Mouse (Mus musculus) thymus, adult 18-20 months (tissue): ENCODE results near the gene Ensa.
"Not testable (repeated sequence)": the region's sequence is repeated elsewhere in the genome, so short reads cannot be mapped to it uniquely, and the experiment has no call there.

ENCODE experiments used
- DNase-seq, 2 experiments: peaks; one replicate each; pipeline ENCODE4 v3.0.0; 2022; ENCODE audit warnings: mixed read lengths in 2 of 2

Gene Ensa

DNA sequence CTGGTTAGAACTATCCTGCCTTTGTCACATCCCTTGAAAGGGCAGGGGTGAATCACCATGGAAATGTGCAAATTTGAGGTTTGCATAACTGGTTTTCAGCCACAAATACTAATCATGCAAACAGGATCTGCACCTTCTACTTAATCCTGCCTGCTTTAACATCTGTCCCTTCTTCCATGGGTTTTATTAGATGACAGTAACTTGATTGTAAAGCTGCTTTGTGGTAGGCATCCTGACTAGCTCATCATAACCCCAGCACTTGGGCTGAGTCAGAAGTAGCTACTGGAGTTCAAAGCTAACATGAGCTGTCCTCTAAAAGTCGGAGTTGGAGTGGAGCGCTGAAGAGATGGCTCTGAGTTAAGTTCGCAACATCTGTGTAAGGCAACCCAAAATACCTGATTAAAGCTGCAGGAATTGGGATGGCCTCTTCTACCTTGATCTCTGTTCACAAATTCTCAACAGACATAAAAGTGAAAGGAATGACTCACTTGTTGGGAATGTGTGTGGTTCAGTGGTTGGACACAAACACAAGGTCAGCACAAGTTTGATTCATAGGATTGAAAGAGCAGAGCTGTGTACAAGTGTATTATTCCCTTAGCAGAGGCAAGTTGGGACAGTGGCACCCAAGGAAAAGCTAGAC, 39.3 kb downstream of the Ensa start:
- DNase-seq, result no peak

DNA sequence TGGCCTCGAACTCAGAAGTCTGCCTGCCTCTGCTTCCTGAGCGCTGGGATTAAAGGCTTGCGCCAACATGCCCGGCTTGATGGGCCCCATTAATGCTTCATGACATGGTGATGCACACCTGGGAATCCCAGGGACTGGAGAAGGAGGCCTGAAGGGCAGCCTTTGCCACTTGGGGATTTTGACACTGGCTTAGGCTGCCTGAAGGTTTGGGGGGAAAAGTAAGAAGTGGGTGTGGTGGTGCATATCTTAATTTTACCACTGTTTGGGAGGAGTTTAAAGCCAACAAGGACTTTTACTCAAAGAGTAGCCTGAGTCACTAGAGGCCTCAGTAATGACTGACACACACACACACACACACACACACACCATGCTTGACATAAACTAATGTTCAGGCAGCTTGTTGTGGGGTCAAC, 40.2 kb downstream of the Ensa start:
- no peak for DNase-seq

DNA sequence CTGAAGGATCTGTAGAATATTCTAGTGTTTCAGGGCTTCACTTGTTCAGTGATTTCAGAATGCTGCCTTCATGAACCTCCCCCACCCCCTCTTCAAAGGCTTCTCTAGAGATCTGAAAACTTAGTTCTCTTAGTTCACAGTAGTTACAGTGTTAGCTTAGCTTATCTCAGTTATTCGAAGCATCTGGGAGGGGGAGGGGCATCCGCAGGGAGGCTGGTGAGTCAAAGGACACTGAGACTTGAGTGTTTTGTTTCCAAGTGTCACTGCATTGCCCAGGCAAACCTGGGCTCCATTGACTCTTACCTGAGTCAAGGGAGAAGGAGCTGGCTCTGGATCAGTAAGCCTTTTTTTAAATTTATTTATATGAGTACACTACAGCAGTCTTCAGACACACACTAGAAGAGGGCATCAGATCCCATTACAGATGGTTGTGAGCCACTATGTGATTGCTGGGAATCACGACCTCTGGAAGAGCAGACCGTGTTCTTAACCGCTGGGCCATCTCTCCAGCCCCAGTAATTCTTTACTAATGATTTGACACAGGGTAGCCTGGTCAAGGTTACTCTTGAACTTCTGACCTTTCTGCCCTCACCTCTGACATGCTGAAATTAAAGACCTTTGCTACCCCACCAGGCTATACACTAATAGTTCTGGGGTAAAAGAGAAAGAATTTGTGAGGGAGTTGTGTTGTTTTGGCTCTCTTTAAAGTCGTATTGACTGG, 41.5 kb downstream of the Ensa start:
- peak; percentile 60 to 79 for DNase-seq

DNA sequence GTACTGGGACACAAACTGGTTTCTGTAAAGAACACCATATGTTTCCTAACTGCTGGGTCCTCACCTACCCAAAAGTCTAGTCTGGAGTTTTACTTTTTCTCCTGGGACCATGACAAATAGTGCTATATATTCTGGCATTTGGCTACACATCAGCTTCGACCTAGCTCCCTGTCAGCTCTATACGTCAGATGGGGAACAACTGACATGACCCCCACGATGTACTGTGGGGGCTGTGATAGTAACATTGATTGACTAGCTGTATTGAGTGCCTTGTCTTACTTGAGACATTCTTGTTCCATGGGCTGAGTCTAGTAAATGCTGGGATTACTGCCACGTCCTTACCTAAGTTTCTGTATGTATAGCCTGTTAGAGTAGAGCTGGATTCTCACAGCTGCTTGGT, 42.7 kb downstream of the Ensa start:
- DNase-seq, result no peak

DNA sequence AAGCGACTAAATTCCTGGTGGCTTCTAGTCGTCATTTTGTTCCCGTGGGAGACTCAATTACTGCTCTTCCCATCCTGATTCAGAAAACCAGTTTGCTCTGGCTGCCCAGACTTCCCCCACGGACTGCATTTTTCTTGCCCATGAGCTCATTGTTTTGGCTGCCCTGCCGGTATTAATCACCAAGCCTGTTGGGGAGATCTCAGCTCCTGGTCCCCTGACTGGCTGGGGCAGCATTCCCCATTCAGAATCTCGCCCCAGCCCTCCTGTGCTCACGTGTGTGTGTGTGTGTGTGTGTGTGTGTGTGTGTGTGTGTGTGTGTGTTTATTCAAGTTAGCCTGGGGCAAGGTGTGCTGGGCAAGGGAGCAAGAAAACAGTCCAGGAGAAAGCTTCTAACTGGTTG, 43.2 kb downstream of the Ensa start:
- DNase-seq, result no peak

DNA sequence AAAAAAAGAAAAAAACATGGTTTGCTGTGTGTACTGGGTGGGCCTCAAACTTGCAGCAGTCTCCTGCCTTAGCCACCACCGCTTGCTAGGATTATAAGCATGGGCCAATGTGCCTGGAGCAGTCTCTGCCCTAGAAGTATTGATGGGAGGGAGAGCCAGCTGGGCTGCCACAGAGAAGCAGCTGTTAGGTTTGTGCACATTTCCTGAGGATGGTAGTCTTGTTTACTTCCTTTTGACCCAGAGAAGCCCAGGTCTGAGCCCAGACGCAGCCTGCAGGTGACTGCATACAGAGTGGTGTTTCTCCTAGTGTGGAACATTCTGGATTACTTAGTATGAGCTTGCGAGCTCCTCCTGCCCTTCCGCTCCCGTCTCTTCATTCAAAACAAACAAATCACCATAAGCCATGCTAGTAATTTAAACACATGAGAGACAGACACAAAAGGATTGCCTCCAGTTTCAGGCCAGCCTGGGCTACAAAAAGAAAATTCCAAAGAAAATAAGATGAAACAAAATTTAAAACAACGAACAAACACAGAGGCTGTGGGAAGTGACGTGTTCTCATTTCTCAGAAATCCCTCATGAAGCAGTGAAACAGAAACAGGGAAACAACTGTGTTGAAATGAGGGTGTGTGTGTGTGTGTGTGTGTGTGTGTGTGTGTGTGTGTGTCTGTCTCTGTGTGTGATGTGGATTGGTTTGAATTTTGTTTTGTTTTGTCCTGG, 44.0 kb downstream of the Ensa start:
- DNase-seq, result peak; percentile 72 to 88

DNA sequence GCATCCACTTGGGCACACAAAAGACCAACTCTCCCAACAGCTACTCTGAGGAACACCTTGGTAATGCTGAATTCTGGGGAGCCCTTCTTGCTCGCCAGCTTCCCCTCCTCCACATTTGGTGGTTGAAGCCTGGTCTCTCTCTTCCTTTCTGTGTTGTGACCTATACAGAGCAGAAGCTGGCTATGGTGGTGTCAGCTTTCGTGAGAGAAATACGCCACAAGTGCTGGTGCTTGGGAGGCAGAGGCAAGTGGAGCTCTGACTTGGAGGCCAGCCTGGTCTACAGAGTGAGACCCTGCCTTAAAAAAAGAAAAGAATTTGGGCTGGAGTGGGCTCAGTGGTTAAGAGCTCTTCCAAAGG, 44.5 kb downstream of the Ensa start:
- no peak for DNase-seq

DNA sequence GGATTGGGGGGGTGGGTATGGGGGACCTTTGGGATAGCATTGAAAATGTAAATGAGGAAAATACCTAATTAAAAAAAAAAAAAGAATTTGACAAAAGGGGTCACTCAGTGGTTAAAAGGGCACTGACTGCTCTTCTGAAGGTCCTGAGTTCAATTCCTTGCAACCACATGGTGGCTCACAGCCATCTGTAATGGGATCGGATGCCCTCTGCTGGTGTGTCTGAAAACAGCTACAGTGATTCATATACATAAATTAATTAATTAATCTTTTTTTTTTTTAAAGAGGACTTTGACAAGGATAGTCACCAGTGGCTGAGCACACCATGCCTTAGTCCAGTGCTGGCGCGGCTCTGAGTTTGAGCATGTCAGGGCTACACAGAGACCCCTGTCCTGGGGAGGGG, 45.6 kb downstream of the Ensa start:
- not testable (repeated sequence) for DNase-seq

DNA sequence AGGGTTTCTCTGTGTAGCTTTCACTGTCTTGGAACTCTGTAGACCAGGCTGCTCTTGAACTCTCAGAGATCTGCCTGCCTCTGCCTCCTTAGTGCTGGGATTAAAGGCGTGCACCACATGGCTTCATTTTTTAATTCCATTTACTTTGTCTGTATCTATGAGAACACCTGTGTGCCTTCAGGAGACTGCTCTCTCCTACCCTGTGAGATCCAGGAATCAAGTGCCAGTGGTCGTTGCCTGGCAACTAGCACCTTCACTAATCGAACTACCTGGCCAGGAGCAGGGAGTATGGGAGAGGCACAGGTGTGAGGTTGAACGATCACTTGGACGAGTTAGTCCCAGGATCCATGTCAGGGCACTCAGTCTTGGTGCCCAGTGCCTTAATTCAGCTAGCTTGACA, 46.4 kb downstream of the Ensa start:
- DNase-seq, result no peak

DNA sequence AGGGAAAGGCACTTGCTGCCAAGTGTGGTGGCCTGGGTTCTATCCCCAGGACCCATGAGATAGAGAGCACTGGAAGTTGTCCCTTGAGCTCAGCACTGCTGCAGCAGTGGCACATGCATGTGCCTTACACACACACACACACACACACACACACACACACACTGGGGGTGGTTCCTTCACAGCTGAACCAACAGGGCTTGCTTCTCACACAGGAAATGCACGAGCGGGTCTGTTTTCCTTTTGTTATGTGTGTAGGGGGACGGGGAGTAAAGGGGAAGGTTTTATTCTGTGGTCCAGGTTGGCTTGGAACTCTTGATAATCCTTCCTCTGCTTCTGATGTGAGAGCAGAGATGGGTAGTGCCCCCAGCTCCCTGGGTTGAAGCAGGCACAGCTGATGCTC, 47.7 kb downstream of the Ensa start:
- DNase-seq, result peak; percentile 59 to 82

DNA sequence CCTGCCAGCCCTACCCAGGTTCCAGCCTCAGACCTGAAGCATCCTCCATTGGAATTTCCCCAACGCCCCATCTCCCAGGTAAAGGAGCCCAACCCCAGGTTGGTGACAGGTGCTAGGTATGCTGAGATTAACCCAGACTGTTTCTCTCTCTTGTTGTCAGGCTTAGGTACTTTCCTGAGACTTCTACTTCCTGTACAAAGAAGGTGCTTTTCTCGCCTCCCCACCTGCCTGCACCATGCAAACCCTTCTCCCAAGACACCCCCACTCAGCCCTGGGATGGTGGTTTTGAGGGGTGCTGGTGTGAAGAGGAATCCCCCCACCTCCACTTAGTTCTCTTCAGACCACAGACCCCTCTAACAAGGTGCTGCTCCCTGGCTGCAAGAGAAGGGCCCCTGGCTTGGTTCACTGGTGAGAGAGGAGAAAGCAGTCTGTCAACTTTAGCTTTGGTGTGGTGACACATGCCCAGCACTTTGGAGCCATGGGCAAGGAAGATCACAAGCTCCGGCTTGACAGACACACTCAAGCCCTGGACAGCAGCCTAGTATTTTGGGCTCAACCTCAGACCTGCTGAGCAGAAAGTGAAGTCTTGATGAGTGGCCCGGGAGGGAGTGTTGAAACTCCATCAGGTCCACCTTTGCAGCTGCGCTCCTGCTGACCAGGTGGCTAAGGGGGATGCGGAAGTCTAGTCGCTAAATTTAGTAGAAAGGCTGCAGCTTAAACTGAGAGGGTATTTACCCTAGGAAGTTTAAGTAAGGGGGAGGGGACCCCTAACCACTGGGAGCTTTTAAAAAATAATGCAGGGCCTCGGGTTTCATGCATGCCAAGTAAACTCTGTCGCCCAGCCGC, 48.3 kb downstream of the Ensa start:
- DNase-seq, result peak; percentile 55 to 78

DNA sequence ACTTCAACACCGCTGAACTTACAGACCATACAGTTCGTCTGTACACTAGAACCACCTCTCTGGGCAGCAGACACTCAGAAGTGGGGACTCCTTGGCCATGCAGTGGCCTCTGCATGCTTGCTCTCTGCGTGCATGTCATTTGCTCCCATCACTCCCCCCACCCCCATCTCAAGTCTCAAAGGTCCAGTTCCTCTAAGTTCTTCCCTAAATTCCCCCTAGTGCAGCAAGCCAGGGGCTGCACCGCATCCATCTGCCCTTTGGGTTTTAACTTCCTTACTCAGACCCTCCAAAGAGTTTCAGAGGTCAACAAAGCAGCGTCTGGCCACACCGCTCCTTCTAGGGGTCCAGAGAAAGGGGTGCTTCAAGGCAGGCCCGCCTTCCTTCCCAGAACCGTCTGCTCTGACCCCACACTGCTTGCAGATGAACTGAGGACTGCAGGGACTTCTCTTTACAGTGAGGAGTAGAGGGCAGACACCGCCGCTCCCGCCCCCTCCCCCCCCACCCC, 49.0 kb downstream of the Ensa start:
- DNase-seq, result peak in 1 of 2 experiments; percentile 36

DNA sequence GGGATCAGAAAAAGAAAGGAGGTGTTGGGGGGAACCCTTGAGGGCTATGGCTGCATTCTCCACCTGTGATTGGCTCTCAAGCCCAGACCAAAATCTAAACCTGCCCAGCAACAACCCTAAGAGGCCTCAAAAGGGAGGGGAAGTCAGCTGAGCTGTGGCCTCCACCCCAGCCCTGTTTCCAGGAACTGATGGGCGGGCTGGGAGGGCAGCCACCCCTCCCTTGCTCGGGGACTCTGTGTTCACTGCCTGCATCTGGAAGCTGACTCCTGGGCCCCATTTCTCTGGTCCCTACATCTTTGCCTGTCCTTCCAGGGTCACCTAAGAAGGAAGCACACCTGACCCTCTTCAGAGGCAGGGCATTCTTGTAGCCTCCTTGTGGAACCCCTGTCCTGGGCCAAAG, 49.4 kb downstream of the Ensa start:
- DNase-seq, result peak; percentile 77 to 90

DNA sequence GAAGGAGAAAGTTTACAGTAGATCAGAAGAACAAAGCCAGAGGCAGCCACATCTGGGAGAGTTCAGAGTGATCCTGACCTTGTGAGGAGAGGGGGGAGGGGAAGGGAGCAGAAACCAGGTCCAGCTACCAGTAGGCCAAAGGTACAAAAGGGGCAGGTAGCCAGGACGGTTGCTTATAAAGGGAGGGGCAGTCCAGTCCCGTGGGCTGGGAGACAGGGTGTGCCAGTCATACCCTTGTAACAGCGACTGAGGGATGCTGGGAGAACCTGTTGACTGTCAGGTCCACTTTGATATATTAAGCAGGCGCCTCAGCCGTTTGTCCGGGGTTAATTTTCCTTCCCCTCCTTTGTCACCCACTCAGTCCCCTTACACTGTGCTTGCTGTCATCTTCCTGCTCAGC, 50.0 kb downstream of the Ensa start:
- DNase-seq, result peak in 1 of 2 experiments; percentile 62

DNA sequence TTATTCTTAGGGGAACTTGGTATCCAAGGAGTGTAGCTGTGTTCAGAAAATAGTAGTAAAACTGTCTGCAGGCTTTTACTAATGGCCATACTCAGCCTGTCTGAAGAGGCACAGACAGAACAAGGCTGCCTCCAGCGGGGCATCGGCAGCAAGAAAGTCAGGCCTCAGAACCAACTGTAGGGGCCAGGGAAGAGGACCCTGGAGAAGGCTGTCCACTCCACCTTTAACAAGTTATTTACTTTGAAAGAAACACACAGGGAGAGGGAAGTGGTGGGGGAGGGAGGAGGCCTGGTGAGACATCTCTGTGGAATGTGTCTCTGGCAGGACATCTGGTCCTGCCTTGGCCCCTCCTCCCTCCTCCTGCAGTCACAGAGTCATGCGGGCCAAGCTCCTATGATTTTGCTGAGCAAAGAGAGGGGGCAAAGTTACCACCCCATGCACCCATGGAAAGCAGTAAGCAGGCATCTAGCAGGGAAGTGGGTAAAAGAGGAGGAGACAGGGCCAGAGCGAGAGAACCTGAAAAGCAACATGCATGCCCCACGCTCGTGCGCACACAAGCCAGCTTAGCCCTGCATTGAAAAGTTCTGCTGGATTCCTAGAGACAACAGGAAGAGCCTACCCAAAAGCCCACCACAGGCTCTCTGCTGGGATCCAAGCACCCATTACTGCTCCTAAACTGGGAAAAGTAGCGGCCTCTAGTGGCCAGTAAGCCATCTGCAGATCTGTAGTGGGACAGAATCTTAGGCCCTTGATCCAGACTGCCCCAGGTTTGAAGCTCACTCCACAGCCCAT, 50.7 kb downstream of the Ensa start:
- DNase-seq, result peak; percentile 61 to 75

DNA sequence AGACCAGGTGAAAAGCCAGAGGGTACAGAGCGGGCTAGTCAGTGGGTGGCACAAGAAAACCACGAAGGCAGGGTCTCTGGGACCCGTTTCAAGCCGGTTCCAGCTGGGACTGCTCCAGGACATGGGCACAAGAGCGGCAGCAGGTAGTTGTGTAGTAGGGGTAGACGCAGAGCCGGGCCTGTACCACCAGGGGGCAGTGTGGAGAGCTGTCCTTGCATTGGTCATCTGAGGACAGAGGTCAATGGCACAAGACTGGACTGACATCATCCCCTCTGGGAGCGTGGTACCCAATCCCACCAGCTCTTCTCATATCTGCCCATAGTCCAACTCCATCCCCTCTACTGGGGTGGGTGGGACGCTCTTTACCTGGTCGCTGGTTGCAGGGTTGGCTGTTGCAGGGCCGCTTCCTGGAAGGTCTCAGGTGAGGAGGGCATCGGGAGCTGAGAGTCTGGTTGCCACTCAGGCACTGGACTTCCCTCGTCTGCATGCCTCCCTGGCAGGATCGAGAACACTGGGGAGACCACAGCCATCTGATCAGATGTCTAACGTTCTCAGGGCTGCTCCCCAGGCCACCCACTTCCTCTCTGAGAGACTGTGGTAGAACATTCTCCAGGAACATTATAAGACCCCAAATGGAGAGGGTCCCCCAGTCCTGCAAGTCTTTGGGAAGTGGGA, 52.1 kb downstream of the Ensa start:
- DNase-seq, result peak; percentile 42 to 66

DNA sequence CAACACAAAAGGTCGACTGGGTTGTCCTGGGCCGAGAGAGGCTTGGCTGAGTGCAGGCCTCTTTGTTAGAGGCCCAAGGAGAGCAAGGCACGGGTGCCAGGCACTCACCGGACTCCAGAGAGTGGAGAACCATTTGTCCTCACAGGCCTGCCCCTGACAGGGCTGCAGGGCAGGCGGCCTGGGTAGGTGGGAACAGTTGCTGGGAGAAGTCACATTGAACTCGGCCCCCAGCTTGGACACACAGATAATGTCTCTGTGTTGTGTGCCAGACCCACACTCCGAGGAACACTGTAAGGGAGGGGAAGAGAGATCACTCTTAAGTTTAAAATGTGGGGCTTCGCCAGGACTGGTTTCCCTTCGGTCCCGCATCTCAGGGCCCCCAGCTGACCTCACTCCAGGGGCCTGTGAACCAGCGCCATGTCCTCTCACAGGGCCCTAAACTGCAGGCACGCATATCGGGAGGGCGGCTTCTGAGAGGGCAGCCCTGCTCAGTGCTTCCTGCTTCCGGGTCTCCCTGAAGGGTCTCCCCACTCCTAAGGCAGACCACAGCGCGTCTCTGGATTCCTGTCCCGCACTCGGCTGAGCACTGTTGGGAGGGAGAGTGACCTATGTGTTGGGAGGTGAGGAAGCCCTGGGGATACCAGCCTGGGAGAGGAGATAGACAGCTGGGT, 52.8 kb downstream of the Ensa start:
- no peak for DNase-seq

DNA sequence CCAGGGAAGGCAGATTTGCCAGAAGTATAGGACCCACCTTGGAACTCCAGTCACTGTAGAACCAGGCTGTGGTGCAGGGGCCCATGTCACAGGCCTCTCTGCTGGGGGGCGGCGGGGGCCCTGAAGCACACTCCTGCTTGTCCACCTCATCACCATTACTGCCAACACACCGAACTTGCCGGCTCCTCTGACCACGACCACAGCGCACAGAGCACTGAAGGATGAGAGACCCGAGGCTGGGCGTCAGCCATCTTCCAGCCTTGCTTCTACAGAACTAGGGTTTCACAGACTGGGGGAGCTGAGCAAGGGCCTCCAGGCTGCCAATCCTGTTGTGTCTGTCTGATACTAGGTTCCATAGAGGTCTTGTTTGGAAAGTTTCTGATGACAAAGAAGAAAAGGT, 54.8 kb downstream of the Ensa start:
- no peak for DNase-seq

DNA sequence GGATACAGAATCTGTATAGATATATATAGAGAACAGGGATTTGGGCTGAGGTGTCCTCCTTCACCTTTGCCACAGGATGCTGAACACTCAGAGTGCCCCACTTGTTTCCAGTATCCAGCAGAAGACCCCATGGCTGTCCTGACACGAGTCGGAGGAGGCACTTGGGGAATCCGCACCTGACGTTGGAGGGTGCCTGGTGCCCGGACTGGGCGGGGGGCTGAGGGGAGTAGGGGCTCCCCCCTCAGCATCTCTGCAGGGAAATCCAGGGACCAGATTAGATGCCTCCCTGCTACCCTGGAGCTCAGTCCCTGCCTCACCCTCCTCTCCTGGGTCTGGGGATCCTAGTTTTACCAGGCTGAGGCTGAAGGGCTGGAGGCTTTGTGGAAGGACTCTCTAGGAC, 55.9 kb downstream of the Ensa start:
- no peak for DNase-seq

DNA sequence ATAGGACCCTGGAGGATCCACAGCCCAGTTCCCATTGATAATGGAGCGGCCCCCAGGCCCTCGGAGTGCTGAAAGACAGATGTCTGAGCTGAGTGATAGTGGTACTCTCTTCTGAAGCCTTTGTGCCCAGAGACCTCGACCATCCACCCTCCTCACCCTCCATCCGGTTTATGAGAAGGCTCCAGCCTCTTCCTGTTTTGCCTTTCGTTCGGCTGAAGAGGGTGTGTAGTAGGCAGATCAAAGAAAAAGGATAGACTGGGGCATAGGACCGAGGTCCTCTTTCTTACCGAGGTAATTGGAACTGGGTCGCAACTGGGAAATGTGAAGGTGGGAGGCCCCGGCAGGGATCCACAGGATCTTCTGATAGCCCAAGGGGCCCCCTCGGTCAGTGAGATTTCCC, 56.6 kb downstream of the Ensa start:
- no peak for DNase-seq
